Mouse (Mus musculus): ENCODE measurements around the gene Dgki. TPM values are rescaled to one million over a fixed set of nuclear protein-coding genes. Genes with fewer than 3 reads are reported as not detected.

Gene Dgki
- polyA plus RNA-seq (2017; shearing (Covaris generic)), result not detected

GRCm38 (mm10) chr6:37299562-37300390 lies at the start of gene Dgki:
Dgki (minus strand) TSS chr6:37300184.

GRCm38 (mm10) chr6:36809747-36810285 lies 490.2 kb downstream of the Dgki start, which contains the start of gene Ptn:
Ptn (minus strand) TSS chr6:36810220.

Other genes with a start within 250 kb of the Dgki start
- gene Creb3l2, start 142.0 kb upstream of the Dgki start, polyA plus RNA-seq (2017; shearing (Covaris generic)), result 3.9 TPM
- not detected for gene Akr1d1, start 230.0 kb upstream of the Dgki start, polyA plus RNA-seq (2017; shearing (Covaris generic))

All from naive thymus-derived CD4-positive, alpha-beta T cell, adult 5 months (primary cell).